Mouse (Mus musculus) cerebellum, adult 2 months (tissue): ENCODE results near the gene Polr2e. TPM values are rescaled to one million over a fixed set of nuclear protein-coding genes. Genes with fewer than 3 reads are reported as not detected.

Source experiments
- DNase-seq, 2 experiments: peaks; one replicate each; pipeline ENCODE4 v3.0.0; 2021
- H3K27ac ChIP-seq: fragments of 200-500 bp; 2 replicates; pipeline ENCODE4 v1.5.1; 2012; ENCODE audit warnings: low read length, control low read depth, inconsistent platforms; ENCODE audit not compliant: insufficient read depth
- H3K27me3 ChIP-seq: fragments of 200-500 bp; 2 replicates; pipeline ENCODE4 v1.6.1; 2012; ENCODE audit warnings: inconsistent platforms, mild to moderate bottlenecking, low read length, moderate library complexity; ENCODE audit not compliant: control insufficient read depth, insufficient read depth
- H3K4me1 ChIP-seq: fragments of 200-500 bp; 2 replicates; pipeline ENCODE4 v1.6.1; 2011; ENCODE audit warnings: low read length; ENCODE audit not compliant: control insufficient read depth, insufficient read depth
- H3K4me3 ChIP-seq: fragments of 200-500 bp; replicated peaks from 2 replicates; pipeline ENCODE3; 2011; ENCODE audit warnings: mild to moderate bottlenecking, low read depth, low read length, control low read depth; ENCODE audit not compliant: insufficient read depth
- CTCF ChIP-seq: fragments of 200-500 bp; IDR thresholded peaks from 2 replicates; pipeline ENCODE4 v1.5.1; 2011; ENCODE audit warnings: low read depth, mild to moderate bottlenecking, control low read depth, low read length, moderate library complexity, borderline replicate concordance; ENCODE audit not compliant: insufficient read depth
- POLR2A ChIP-seq: fragments of 200-500 bp; IDR thresholded peaks from 2 replicates; pipeline ENCODE4 v1.6.1; 2011; ENCODE audit warnings: low read length, control low read depth, borderline replicate concordance; ENCODE audit not compliant: insufficient read depth
- WGBS: fragments of 180-500 bp; shearing (Covaris S2); methylation state at CpG from one replicate; pipeline ENCODE4 v1.1.7; 2018; 5-methylcytosine and 5-hydroxymethylcytosine counted together
- polyA plus RNA-seq: library from polyadenylated mRNA; depleted of rRNA; stranded (reverse); fragments of >200 nt; gene quantifications from 2 replicates; pipeline ENCODE4 v1.2.3, GENCODE M21; 2012

Polr2e gene
- polyA plus RNA-seq, 1 experiment: 224 TPM

DNA sequence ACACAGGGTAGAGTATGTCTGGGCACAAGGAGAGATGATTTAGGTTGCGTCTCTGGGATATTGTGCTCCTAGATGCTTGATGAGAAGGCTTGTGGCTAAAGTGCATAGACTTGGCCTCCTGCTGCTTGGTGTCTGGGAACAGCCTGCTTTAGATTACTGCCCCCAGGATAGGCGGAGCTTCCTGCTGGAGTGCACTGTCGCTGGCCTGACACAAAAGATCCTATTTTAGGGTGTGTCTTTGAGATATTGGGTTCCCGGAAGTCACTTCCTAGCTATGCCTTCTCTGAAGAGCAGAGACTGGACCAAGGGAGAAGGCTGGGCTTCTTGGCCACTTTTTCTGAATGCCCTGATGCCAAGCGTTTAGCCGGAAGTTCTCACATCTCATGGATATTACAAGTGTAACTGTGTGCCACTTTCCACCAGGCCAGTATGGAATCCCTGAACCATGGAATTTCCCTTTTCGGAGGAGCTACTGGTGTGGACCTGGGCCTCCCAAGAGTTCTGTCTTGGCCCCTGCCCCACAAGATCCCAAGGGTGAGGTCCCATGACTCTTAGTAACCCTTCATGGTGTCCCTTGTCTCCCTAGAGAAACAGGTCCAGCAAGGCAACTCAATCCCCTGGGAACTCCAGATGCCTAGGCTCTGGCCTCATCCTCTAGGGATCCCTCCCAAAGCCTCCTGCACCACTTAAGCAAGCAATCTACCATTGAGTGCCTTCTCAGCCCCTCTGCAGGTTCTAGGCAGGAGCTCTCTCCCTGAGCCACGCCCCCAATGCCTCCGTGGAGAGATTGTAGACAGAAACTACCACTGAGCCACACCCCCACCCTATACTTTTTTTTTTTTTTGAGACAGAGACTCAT lies 36.0 kb downstream of the Polr2e start:
- no peaks in the 10 kb centered on the region for H3K4me1 ChIP-seq
- H3K4me3 ChIP-seq: no peak overlapping the region
- H3K27ac ChIP-seq: no peak overlapping the region
- TF ChIP-seq POLR2A (no peak), CTCF (no peak)
- no peak for DNase-seq
- no peaks in the 10 kb centered on the region for H3K27me3 ChIP-seq
- 66% methylated on average over 9 of the region's 9 CpGs for WGBS

DNA sequence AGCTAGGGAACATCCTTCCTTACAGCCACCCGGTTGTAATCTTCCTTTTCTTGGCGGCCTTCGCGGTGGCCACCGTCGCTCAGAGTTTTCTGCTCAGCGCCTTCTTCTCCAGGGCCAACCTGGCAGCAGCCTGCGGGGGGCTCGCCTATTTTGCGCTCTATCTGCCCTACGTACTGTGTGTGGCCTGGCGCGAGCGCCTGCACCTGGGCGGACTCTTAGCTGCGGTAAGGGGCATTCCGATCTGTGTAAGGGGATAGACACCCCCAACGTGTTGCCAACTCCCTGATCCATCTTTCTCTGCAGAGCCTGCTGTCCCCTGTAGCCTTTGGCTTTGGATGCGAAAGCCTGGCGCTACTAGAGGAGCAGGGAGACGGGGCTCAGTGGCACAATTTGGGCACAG lies 36.8 kb downstream of the Polr2e start:
- no peaks in the 10 kb centered on the region for H3K27me3 ChIP-seq
- no peak for DNase-seq
- TF ChIP-seq POLR2A: no peak
- no peak for TF ChIP-seq CTCF
- no peak overlapping the region for H3K27ac ChIP-seq
- no peak overlapping the region for H3K4me3 ChIP-seq
- 44% methylated on average over 21 of the region's 21 CpGs for WGBS
- H3K4me1 ChIP-seq: no peaks in the 10 kb centered on the region

DNA sequence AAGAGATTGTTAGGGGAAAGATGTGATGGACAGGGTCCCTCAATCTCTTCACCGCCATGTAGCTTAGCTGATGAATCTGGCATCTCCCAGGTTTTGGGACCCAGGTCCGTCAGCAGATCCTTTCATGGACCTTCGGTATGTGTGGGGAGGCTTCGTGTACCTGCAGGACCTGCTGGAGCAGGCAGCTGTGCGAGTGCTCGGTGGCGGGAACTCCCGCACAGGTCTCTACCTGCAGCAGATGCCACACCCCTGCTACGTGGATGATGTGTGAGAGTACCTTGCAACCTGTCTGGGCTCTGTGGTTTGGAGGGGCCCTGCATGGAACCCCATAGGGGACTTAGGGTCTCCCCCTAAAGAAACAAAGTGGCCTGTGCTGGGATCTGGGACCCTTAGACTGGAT lies 37.6 kb downstream of the Polr2e start:
- H3K27ac ChIP-seq: no peak overlapping the region
- H3K4me1 ChIP-seq: no peaks in the 10 kb centered on the region
- no peak for TF ChIP-seq POLR2A
- no peak for TF ChIP-seq CTCF
- DNase-seq: no peak
- 87% methylated on average over 9 of the region's 9 CpGs for WGBS
- H3K4me3 ChIP-seq: no peak overlapping the region
- no peaks in the 10 kb centered on the region for H3K27me3 ChIP-seq

DNA sequence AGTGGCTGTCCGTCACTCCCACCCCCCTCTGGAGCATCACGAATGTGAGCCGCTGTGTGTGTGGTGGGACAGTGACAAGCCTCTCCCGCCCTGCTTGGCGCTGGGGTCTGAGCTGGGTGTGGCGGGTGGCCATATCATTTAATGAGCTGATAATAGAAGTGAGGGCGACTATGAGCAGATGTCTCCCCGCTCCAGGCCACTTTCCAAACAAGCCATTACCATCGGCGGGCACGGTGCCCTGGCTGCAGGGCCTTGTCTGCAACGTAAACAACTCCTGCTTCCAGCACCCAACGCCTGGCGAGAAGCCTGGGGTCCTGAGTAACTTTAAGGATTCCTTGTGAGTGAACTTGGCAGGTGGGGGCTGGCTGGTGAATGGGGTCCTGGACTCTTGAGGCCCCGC lies 41.8 kb downstream of the Polr2e start:
- peak; percentile 77 for DNase-seq
- Histone ChIP-seq H3K4me1 (no peaks in the 10 kb centered on the region), H3K4me3 (peak overlapping the region; percentile 74), H3K27me3 (no peaks in the 10 kb centered on the region), H3K27ac (no peak overlapping the region)
- no peak for TF ChIP-seq CTCF
- no peak for TF ChIP-seq POLR2A
- WGBS: 3% methylated on average over 15 of the region's 15 CpGs

DNA sequence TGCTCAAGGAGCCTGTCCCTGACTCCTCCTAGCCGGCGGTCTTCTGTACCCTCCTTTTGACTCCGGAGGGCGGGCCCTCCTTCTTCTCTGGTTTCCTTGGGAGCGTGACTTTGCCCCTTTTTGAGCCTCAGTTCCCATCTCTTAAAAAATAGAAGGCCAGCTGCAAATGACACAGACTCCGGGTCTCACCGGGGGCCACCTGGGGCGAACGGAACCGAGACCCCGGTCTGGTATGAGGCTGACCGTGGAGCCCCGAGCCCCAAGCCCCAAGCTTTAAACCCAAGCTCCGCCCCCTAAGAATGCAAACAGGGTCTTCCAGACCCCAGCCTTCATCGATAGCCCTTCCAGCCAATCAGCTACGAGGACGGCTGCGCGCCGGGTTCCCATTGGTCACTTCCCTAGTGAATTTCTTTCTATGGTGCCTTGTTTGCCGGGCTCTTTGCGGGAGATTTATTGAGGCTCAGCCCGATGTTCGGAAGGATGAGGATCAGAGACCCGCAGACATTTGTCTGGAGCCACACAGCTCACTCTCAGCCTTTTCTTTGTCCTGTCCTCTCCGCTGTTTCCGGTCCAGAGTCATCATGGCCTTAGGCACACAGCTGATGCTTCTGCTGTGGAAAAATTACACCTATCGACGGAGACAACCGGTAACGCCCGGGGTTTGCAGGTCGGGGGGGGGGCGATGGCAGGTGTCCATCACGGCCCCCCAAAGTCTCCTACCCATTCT lies 42.4 kb downstream of the Polr2e start:
- H3K4me3 ChIP-seq: peak overlapping the region; percentile 74
- TF ChIP-seq POLR2A: no peak
- no peak for TF ChIP-seq CTCF
- H3K27ac ChIP-seq: peak overlapping the region; percentile 34; the same call in 1 of the 2 replicates
- no peaks in the 10 kb centered on the region for H3K27me3 ChIP-seq
- no peaks in the 10 kb centered on the region for H3K4me1 ChIP-seq
- under 1% methylated on average over 35 of the region's 35 CpGs for WGBS
- peak; percentile 84 to 86 for DNase-seq

DNA sequence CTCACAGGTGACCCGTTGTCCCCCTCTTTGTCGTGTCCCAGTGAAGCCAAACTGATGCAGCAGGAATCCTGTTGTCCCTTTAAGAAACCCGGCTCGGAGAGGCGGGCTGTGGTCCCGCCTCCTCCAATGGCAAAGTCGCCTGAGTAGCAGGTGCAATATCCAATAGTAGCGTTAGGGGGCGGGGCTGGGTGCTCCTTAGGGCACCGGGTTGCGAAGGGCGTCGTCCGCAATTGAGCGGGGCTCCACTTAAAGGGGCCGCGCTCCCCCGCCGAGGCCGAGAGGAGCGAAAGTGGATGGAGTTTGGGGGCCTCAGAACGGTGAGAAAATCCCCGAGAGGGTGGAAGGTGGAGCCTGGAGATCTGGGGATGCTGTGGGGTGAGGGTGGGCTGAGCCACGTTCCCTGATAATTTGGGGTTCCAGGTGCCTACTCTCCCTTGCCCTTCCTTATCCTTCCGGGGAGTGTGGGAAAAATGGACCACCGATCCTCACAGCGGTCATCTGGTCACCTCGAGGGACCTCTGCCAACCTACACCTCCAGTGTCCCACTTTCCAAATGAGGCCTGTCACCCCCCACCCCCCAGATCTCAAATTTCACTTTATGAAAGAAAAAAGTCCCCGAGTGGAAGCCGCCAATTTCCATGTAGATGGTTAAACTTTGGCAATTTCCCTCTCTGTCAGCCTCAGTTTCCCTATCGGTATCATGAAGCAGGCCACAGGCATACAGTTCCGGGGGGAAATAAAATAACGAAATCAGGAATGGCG lies 43.1 kb downstream of the Polr2e start, which contains the start of gene Abca7:
Gene Abca7, plus strand, starts transcription at position 223 of the 762 bp plus-strand sequence.
- WGBS: under 1% methylated on average over 34 of the region's 34 CpGs
- Histone ChIP-seq H3K27ac (peak within 1 kb of the TSS; percentile 34; the same call in 1 of the 2 replicates), H3K4me1 (no peaks in the 10 kb centered on the region), H3K27me3 (no peaks in the 10 kb centered on the region), H3K4me3 (peak within 1 kb of the TSS; percentile 74)
- DNase-seq: peak; percentile 95 to 98
- TF ChIP-seq CTCF: no peak
- peak; percentile 29; the same call in 1 of the 2 replicates for TF ChIP-seq POLR2A

DNA sequence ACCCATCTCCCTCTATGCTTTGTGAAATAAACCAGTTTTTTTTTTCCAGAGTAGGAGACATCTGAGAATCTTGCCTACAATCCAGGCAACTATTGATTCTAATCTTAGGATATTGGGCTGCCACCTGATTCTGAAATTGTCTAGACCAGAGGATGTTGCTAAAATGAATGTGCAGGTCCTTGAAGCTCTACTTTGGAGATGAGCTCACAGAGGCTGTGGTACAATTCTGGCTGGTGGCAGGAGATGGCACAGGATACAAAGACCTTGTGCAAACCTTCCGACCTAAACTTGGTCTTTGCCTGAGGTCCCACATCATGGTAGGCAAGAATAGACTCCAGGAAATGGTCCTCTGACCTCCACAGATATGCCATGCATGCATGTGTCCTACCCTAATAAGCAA lies 44.0 kb downstream of the Polr2e start:
- no peaks in the 10 kb centered on the region for H3K4me1 ChIP-seq
- H3K4me3 ChIP-seq: no peak overlapping the region
- TF ChIP-seq POLR2A (no peak), CTCF (no peak)
- H3K27ac ChIP-seq: no peak overlapping the region
- DNase-seq: no peak
- no peaks in the 10 kb centered on the region for H3K27me3 ChIP-seq
- WGBS: 76% methylated on average over 1 of the region's 1 CpGs
